Mouse (Mus musculus) liver, embryonic 14.5 days (tissue): Measurements from ENCODE around the gene Sgk1.

Experiments
- CTCF ChIP-seq: IDR thresholded peaks from 2 replicates; pipeline ENCODE4 v1.5.1; 2016; ENCODE audit warnings: antibody characterized with exemption, low read depth, control low read depth
- EP300 ChIP-seq: IDR thresholded peaks from 2 replicates; pipeline ENCODE4 v1.6.1; 2016; ENCODE audit warnings: antibody characterized with exemption, low read depth

- TF ChIP-seq EP300: no peak
- no peak for TF ChIP-seq CTCF
Observed at GRCm38 (mm10) chr10:21899397-21899796, 17.4 kb downstream of the Sgk1 start.
